Mouse (Mus musculus) ovary, postnatal 10 days (tissue): ENCODE measurements around the gene Frs2.
"Not testable (repeated sequence)": the region's sequence is repeated elsewhere in the genome, so short reads cannot be mapped to it uniquely, and the experiment has no call there.

ENCODE experiments used
- DNase-seq: peaks from one replicate; pipeline ENCODE4 v3.0.0; 2022; ENCODE audit warnings: low spot score

Gene Frs2

DNA sequence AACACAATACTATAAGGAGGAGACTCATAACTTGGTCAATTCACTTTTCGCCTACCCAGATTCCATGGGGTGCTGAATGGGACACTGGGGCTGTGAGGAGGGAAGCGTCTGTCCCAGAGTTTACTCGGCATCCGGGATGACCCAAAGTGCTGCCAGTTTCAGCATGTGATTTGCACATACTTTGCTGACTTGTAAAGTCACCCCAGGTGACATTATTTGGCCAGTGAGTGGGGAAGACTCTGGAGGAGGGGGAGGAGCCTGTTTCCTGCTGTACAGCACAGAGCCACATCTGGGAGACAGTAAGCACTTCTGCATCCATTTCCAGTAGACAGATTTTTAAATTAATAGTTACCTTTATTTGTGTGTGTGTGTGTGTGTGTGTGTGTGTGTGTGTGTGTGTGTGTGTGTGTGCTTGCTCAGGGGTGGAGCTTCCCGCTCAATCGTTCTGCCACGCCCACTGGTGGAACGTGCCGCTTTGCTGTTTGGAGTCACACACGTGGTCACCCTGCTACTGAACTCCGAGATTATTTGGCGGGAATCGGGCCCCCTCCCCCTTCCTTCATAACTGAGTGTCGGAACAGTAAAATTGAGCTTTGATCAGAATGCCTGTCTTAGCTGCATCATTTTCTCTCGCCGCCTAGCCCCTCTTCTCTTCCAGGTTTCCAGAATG, 104.7 kb downstream of the Frs2 start:
- DNase-seq = not testable (repeated sequence)

DNA sequence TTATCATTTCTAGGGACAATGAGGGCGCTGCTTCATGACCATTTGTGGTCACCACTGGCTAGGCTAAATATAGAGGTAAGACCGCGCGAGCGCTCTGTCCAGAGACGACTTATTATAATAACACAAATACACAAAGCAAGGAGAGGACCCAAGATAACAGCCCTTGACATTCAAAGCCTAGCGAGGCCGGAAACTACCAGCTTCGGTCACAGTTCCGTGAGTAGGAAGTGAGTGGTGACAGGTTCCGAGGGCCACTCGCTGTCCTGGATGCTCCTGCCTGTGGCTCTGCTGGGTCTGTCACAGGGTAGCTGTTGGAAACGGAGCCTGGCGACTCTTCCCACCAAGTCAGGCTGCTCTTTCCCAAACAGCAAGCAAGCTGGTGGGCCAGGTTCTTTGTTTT, 106.0 kb downstream of the Frs2 start:
- DNase-seq = no peak

DNA sequence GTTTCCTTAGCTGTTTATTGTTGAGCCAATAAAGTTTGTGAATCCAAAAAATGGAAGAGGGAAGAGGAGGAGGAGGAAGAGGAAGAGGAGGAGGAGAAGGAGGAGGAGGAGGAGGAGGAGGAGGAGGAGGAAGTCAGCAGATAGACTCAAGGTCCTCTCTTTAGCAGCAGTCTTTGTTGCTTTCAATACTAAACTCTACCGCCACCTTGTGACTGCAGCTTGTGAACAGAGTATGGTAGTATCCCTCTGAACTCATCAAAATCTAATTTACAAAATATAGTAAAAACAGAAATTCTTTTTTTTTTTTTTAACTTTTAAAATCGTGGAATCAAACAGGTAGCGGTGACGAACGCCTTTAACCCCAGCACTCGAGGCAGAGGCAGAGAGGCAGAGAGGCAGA, 108.0 kb downstream of the Frs2 start:
- no peak for DNase-seq

DNA sequence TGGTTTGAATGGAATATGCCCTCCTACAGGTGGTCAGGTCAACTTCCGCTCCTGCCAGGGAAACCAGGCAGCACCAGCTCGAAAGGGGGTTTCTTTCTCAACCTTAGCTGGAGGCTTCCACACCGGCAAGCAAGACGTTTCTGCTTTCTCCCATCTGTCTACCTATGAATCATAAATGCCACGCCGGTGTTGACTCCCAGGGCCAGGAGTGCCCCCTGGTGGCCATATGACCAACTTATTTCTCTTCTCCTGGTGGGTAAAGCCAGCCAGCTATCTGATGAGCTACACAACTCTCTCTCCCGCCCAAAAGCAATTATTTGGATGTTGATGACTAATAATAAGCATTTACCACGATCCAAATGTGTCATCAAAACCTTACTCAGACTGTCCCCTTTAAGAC, 114.5 kb downstream of the Frs2 start:
- peak; percentile 24 for DNase-seq

DNA sequence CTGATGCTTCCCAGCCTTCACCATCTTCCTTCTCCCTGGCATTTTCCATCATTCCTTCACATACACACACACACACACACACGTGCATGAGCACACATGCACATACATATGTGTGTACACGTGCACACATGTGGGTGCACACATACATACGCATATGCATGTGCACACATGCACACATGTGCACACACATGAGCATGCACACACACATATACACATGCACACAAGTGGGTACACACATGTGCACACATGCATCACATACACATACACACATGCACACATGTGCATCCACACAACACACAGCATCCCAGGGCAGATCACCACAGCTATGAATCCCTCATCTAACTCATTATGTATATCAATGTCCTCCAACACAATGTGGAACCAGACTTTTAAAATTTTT, 117.2 kb downstream of the Frs2 start:
- no peak for DNase-seq

DNA sequence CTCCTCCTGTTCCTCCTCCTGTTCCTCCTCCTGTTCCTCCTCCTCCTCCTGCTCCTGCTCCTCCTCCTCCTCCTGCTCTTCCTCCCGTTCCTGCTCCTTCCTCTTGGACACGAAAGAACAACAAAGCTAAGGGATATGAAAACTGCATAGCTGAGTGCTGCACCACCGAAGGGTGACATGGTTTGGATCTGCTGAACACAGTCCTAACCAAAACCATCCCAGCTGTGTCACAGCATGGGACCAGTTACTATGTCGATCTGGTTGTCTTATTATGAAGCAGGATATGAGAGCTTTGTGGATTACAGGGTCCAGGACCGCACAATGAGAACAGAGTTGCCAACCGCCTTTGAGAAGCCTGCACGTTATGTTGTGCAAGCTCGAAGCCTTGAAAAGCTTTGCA, 122.2 kb downstream of the Frs2 start:
- DNase-seq = no peak

DNA sequence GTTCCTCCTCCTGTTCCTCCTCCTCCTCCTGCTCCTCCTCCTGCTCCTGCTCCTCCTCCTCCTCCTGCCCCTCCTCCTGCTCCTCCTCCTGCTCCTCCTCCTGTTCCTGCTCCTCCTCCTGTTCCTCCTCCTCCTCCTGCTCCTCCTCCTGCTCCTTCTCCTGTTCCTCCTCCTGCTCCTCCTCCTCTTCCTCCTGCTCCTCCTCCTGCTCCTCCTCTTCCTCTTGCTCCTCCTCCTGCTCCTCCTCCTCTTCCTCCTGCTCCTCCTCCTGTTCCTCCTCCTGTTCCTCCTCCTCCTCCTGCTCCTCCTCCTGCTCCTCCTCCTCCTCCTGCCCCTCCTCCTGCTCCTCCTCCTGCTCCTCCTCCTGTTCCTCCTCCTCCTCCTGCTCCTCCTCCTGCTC, 122.6 kb downstream of the Frs2 start:
- not testable (repeated sequence) for DNase-seq

DNA sequence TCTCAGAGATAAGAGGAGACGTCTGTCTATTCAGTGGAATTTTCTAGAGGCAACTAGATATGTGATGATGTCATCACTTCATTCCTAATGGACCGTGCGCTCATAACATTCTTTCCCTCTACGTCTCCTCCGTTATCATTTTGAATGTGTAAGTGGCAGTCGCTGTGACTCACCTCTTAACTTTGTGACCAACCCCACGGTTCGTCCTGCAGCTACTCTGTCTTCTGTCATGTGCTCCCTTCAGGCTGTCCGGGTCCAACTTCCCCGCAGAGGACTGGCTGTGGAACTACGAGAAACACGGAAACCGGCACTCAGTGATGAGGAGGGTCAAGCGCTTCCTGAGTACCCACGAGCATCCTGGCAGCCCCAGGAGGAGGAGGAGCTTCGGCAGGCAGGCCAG, 124.6 kb downstream of the Frs2 start:
- DNase-seq = no peak

DNA sequence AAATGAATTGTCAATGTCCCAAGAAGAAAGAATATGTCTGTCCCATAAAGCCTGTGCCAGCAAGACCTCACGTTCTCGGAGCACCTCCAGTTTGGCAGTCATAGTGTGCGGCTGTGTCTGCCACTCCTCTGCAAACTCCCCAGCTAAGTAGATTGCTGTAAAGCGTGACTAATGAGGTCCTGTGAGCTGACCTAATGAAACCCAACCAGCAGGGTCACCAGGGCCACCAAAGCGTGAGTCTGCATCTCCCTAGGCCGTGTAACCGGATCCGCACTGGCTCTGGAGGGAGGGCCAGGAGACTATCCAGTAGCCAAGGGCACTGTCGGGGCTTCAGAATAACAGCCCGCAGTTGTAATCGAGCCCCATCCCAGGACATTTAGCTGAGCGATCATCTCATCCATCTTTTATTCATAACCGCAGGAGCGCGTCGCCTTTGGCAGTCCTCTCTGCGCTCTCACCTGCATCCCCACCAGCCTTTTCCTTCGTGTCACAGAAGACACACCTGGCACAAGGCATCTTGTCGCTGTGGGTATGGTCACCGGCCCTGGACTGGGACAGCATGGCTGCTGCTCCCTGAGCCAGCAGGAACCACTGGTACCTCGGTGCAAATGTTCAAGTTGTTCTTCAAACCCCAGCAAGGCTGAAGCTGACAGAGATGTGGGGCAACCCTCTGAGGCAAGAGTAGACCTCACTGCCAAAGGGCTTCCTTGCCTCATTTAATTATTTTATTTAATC, 127.1 kb downstream of the Frs2 start:
- no peak for DNase-seq
